In the genomic region with DNA sequence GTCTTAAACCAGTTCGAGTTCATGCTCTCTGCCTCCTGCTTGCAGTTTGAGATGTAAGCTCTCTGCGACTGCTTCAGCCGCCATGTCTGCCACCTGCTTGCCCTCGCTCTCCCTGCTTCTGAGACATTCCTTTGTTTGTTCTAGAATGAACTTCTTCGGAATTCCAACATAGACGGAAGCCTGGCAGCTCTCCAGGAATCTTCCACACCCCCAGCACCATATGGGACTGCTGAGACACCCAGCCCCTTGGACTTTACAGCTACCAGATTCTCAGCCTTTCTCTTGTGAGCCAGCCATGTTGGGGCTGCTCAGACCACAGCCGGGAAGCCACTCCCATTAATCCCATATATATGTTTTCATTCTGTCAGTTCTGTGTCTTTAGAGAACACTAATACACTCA, we compare ENCODE assay signal across 13 mouse cellular contexts. TPM values are rescaled to one million over a fixed set of nuclear protein-coding genes. Genes with fewer than 3 reads are reported as not detected.
DNase-seq lines count a peak whose midpoint lies in the region; ATAC-seq and TF ChIP-seq lines count a peak whose summit lies in the region.
"Had no signal": no experiment of that assay in that cellular context is flagged by ENCODE, and none has a peak within 500 bp of the region (broad histone marks: within the 10 kb centered on the region; RNA-seq: fewer than 3 reads in every experiment).

No protein-coding gene starts in this region.

- H3K9ac ChIP-seq in kidney, postnatal 0 days (ENCODE audit: low read depth, low read length) = no peak overlapping the region
- H3K9ac ChIP-seq in stomach, postnatal 0 days (ENCODE audit: low read length) = no peak overlapping the region
- H3K9ac ChIP-seq: liver, embryonic 13.5 days had no signal

- no peaks in the 10 kb centered on the region; the same call in none of the 2 replicates for H3K4me1 ChIP-seq in kidney, postnatal 0 days (replicated peaks; ENCODE audit: insufficient read depth, low read length)
- H3K4me1 ChIP-seq in stomach, postnatal 0 days (replicated peaks; ENCODE audit: control insufficient read depth, insufficient read depth) = no peaks in the 10 kb centered on the region

- H3K9me3 ChIP-seq in kidney, postnatal 0 days (replicated peaks; ENCODE audit: low read length) = no peaks in the 10 kb centered on the region
- H3K9me3 ChIP-seq in stomach, postnatal 0 days (ENCODE audit: control insufficient read depth, low read length) = no peaks in the 10 kb centered on the region
- H3K9me3 ChIP-seq: liver, embryonic 13.5 days had no signal

- peak overlapping the region; percentile 72 for H3K27ac ChIP-seq in kidney, postnatal 0 days
- H3K27ac ChIP-seq in stomach, postnatal 0 days (replicated peaks) = 0 out of 2 replicates have a peak overlapping the region, but pooled peaks have one; percentile 13
- H3K27ac ChIP-seq: liver, embryonic 13.5 days had no signal

- ATAC-seq in kidney, postnatal 0 days (replicated peaks; ENCODE audit: low FRiP score, low read depth) = no peak; the same call in 1 of the 2 replicates
- peak; percentile 31; the same call in 1 of the 2 replicates for ATAC-seq in stomach, postnatal 0 days (ENCODE audit: low FRiP score, low TSS enrichment)

- WGBS in kidney, postnatal 0 days = 33% methylated on average over 7 of the region's 7 CpGs
- 22% methylated on average over 7 of the region's 7 CpGs for WGBS in stomach, postnatal 0 days

- H3K4me2 ChIP-seq in kidney, postnatal 0 days (ENCODE audit: low read length) = peak overlapping the region; percentile 16; the same call in 1 of the 2 replicates
- no peak overlapping the region for H3K4me2 ChIP-seq in stomach, postnatal 0 days (replicated peaks; ENCODE audit: low read depth)
- H3K4me2 ChIP-seq: liver, embryonic 13.5 days had no signal

- H3K36me3 ChIP-seq in kidney, postnatal 0 days (ENCODE audit: insufficient read depth, low read length) = no peaks in the 10 kb centered on the region
- no peaks in the 10 kb centered on the region for H3K36me3 ChIP-seq in stomach, postnatal 0 days (ENCODE audit: control insufficient read depth, insufficient read depth, low read length)
- H3K36me3 ChIP-seq: liver, embryonic 13.5 days had no signal

- TF ChIP-seq EP300 in stomach, postnatal 0 days (optimal IDR thresholded peaks at IDR 0.05) = no peak

- no peak for TF ChIP-seq CTCF in kidney, postnatal 0 days (IDR thresholded peaks at IDR 0.05; ENCODE audit: low read depth)
- TF ChIP-seq CTCF in stomach, postnatal 0 days (IDR thresholded peaks at IDR 0.05; ENCODE audit: low read depth) = no peak

- no peaks in the 10 kb centered on the region for H3K27me3 ChIP-seq in kidney, postnatal 0 days (ENCODE audit: insufficient read depth, low read length)
- no peaks in the 10 kb centered on the region for H3K27me3 ChIP-seq in stomach, postnatal 0 days (ENCODE audit: control insufficient read depth, insufficient read depth, low read length)

- no peak overlapping the region for H3K4me3 ChIP-seq in kidney, postnatal 0 days (replicated peaks; ENCODE audit: low read depth, low read length)
- no peak overlapping the region for H3K4me3 ChIP-seq in stomach, postnatal 0 days (ENCODE audit: low read depth, low read length)
- H3K4me3 ChIP-seq: liver, embryonic 13.5 days had no signal

- peak; percentile 7 for DNase-seq in embryo, embryonic 11 days
- no peak for DNase-seq in embryo, embryonic 10 days (ENCODE audit: low spot score)
- DNase-seq in kidney, postnatal 0 days (ENCODE audit: low spot score) = peak; percentile 63
- no peak for DNase-seq in kidney, adult 11 months
- peak; percentile 39 for DNase-seq in right cerebral cortex, postnatal 14 days
- DNase-seq in right cerebral cortex, adult 2 months (ENCODE audit: low spot score in 2 of 2) = no peak
- no peak for DNase-seq in stomach, postnatal 0 days (ENCODE audit: low spot score)
- no peak for DNase-seq in ovary, postnatal 10 days (ENCODE audit: low spot score)
- DNase-seq: adrenal gland, postnatal 10 days; heart, postnatal 36 days; liver, embryonic 13.5 days; thymus, postnatal 36 days had no signal

RNA-seq across cellular contexts. Expression of a gene that starts 7.4 kb away (rescaled TPM):
- polyA plus RNA-seq in kidney, postnatal 0 days (2015; fragmentation: Nextera tagmentation; extraction: Ambion mirVana) = 8.8 and 9.9 TPM in 2 replicates
- polyA plus RNA-seq in stomach, postnatal 0 days (2015; fragmentation: Nextera tagmentation; extraction: Ambion mirVana) = 4.0 and 4.7 TPM in 2 replicates

RNA-seq across cellular contexts. Expression of a gene that starts 22.0 kb away (rescaled TPM):
- 4.0 and 6.1 TPM in 2 replicates for polyA plus RNA-seq in kidney, postnatal 0 days (2015; fragmentation: Nextera tagmentation; extraction: Ambion mirVana)
- 27.4 and 56.0 TPM in 2 replicates for polyA plus RNA-seq in stomach, postnatal 0 days (2015; fragmentation: Nextera tagmentation; extraction: Ambion mirVana)
- polyA plus RNA-seq: neural tube, embryonic 14.5 days had no signal

RNA-seq across cellular contexts. Expression of a gene that starts 38.0 kb away (rescaled TPM):
- polyA plus RNA-seq in kidney, postnatal 0 days (2015; fragmentation: Nextera tagmentation; extraction: Ambion mirVana) = 5.1 and 6.0 TPM in 2 replicates
- 22.8 and 27.7 TPM in 2 replicates for polyA plus RNA-seq in stomach, postnatal 0 days (2015; fragmentation: Nextera tagmentation; extraction: Ambion mirVana)
- polyA plus RNA-seq: neural tube, embryonic 14.5 days had no signal

RNA-seq across cellular contexts. Expression of a gene that starts 40.1 kb away (rescaled TPM):
- polyA plus RNA-seq in kidney, postnatal 0 days (2015; fragmentation: Nextera tagmentation; extraction: Ambion mirVana) = 239 and 250 TPM in 2 replicates
- 171 TPM in 2 replicates for polyA plus RNA-seq in stomach, postnatal 0 days (2015; fragmentation: Nextera tagmentation; extraction: Ambion mirVana)

RNA-seq across cellular contexts. Expression of a gene that starts 59.6 kb away (rescaled TPM):
- polyA plus RNA-seq in kidney, postnatal 0 days (2015; fragmentation: Nextera tagmentation; extraction: Ambion mirVana) = 21.6 and 23.1 TPM in 2 replicates
- polyA plus RNA-seq in stomach, postnatal 0 days (2015; fragmentation: Nextera tagmentation; extraction: Ambion mirVana) = 8.5 and 9.2 TPM in 2 replicates

Comparison
In these comparisons a context has a peak if more than half of its experiments do, and no peak if none do; other contexts are left out.
1. DNase-seq: peak in embryo, embryonic 11 days (single experiment), kidney, postnatal 0 days (single experiment) and right cerebral cortex, postnatal 14 days (single experiment); none in embryo, embryonic 10 days (single experiment), kidney, adult 11 months (single experiment), right cerebral cortex, adult 2 months (0 of 2), stomach, postnatal 0 days (single experiment) and ovary, postnatal 10 days (single experiment).